Mouse (Mus musculus): ENCODE data around the gene Krtdap.
"Not testable (repeated sequence)": the region's sequence is repeated elsewhere in the genome, so short reads cannot be mapped to it uniquely, and the experiment has no call there.

Krtdap gene

GRCm38 (mm10) chr7:30790141-30790540 lies 2.4 kb downstream of the Krtdap start:
- DNase-seq = no peak

GRCm38 (mm10) chr7:30791921-30792320 lies 4.2 kb downstream of the Krtdap start:
- DNase-seq = no peak

- DNase-seq = no peak
Measured at GRCm38 (mm10) chr7:30794921-30795320, 7.2 kb downstream of the Krtdap start.

- DNase-seq = no peak
Measured at GRCm38 (mm10) chr7:30796790-30797189, 9.1 kb downstream of the Krtdap start.

GRCm38 (mm10) chr7:30800653-30801052 lies 13.0 kb downstream of the Krtdap start:
- DNase-seq = no peak

GRCm38 (mm10) chr7:30803256-30803655 lies 15.6 kb downstream of the Krtdap start:
- no peak for DNase-seq

- DNase-seq = no peak
Measured at GRCm38 (mm10) chr7:30804026-30804715, 16.5 kb downstream of the Krtdap start.

GRCm38 (mm10) chr7:30805924-30806323 lies 18.2 kb downstream of the Krtdap start:
- no peak for DNase-seq

- no peak for DNase-seq
Measured at GRCm38 (mm10) chr7:30810319-30810718, 22.6 kb downstream of the Krtdap start.

- DNase-seq = no peak
Measured at GRCm38 (mm10) chr7:30811757-30812290, 24.1 kb downstream of the Krtdap start.

GRCm38 (mm10) chr7:30812291-30812807 lies 24.7 kb downstream of the Krtdap start:
- no peak for DNase-seq

GRCm38 (mm10) chr7:30820131-30820530 lies 32.4 kb downstream of the Krtdap start:
- DNase-seq = no peak

GRCm38 (mm10) chr7:30820854-30821445 lies 33.3 kb downstream of the Krtdap start:
- DNase-seq = no peak

- no peak for DNase-seq
Measured at GRCm38 (mm10) chr7:30821532-30821931, 33.8 kb downstream of the Krtdap start.

GRCm38 (mm10) chr7:30823675-30824074 lies 36.0 kb downstream of the Krtdap start, which contains the start of gene Ffar2:
Gene Ffar2 (minus strand): TSS chr7:30823775.
- no peak for DNase-seq

GRCm38 (mm10) chr7:30824306-30824705 lies 36.6 kb downstream of the Krtdap start:
- no peak for DNase-seq

GRCm38 (mm10) chr7:30826660-30827059 lies 39.0 kb downstream of the Krtdap start:
- DNase-seq = no peak

- not testable (repeated sequence) for DNase-seq
Measured at GRCm38 (mm10) chr7:30828871-30829270, 41.2 kb downstream of the Krtdap start.

GRCm38 (mm10) chr7:30829428-30829827 lies 41.7 kb downstream of the Krtdap start:
- DNase-seq = no peak

- DNase-seq = no peak
Measured at GRCm38 (mm10) chr7:30832261-30832660, 44.6 kb downstream of the Krtdap start.

- DNase-seq = not testable (repeated sequence)
Measured at GRCm38 (mm10) chr7:30832684-30833083, 45.0 kb downstream of the Krtdap start.

- DNase-seq = no peak
Measured at GRCm38 (mm10) chr7:30837277-30837676, 49.6 kb downstream of the Krtdap start.

- DNase-seq = no peak
Measured at GRCm38 (mm10) chr7:30840306-30840705, 52.6 kb downstream of the Krtdap start.

Data from cerebellum, adult 11-12 months (tissue).